Mouse (Mus musculus) stomach, embryonic 14.5 days (tissue): ENCODE measurements around the gene Sorbs1. TPM values are rescaled to one million over a fixed set of nuclear protein-coding genes. Genes with fewer than 3 reads are reported as not detected.

Experiments
- ATAC-seq: fragments of 200-750 bp; cut with Nextera tagmentation; 2 replicates; pipeline ENCODE4 v1.8.0; 2017; ENCODE audit warnings: low read depth, moderate TSS enrichment; ENCODE audit not compliant: insufficient number of reproducible peaks, insufficient read depth, low FRiP score
- H3K27ac ChIP-seq: fragments of 300-500 bp; sonication (generic); 2 replicates; pipeline ENCODE4 v1.5.1; 2014; ENCODE audit warnings: mild to moderate bottlenecking, low read length, moderate library complexity, mixed read lengths
- H3K27me3 ChIP-seq: fragments of 300-500 bp; sonication (generic); 2 replicates; pipeline ENCODE4 v1.6.1; 2014; ENCODE audit warnings: low read length, control low read depth, mixed read lengths; ENCODE audit not compliant: control insufficient read depth, insufficient read depth
- H3K36me3 ChIP-seq: fragments of 300-500 bp; sonication (generic); 2 replicates; pipeline ENCODE4 v1.6.1; 2014; ENCODE audit warnings: mild to moderate bottlenecking, control low read depth, low read length, moderate library complexity, mixed read lengths; ENCODE audit not compliant: control insufficient read depth, insufficient read depth
- H3K4me1 ChIP-seq: fragments of 300-500 bp; sonication (generic); 2 replicates; pipeline ENCODE4 v1.6.1; 2014; ENCODE audit warnings: low read length, control low read depth, mixed read lengths; ENCODE audit not compliant: control insufficient read depth, insufficient read depth
- H3K4me2 ChIP-seq: fragments of 300-500 bp; sonication (generic); replicated peaks from 2 replicates; pipeline ENCODE4 v1.6.1; 2014; ENCODE audit warnings: low read depth, low read length, control low read depth
- H3K4me3 ChIP-seq: fragments of 300-500 bp; sonication (generic); 2 replicates; pipeline ENCODE4 v1.5.1; 2014; ENCODE audit warnings: low read depth, low read length, control low read depth
- H3K9ac ChIP-seq: fragments of 300-500 bp; sonication (generic); replicated peaks from 2 replicates; pipeline ENCODE4 v1.6.1; 2014; ENCODE audit warnings: low read depth, mild to moderate bottlenecking, control low read depth, low read length, moderate library complexity, mixed read lengths
- H3K9me3 ChIP-seq: fragments of 300-500 bp; sonication (generic); 2 replicates; pipeline ENCODE4 v1.6.1; 2016; ENCODE audit warnings: low read depth, low read length, control low read depth; ENCODE audit not compliant: control insufficient read depth
- WGBS: fragments of 180-500 bp; shearing (Covaris S2); extraction: QIAGEN DNeasy Blood & Tissue Kit; methylation state at CpG from one replicate; pipeline ENCODE4 v1.1.7; 2014; 5-methylcytosine and 5-hydroxymethylcytosine counted together
- polyA plus RNA-seq: library from polyadenylated mRNA; unstranded; fragments of >200 nt; fragmentation: Nextera tagmentation; extraction: Ambion mirVana; gene quantifications from 2 replicates; pipeline ENCODE4 v1.2.1, GENCODE M21; 2014

The Sorbs1 gene
- polyA plus RNA-seq, 1 experiment from 2014 or later = 84.0 TPM

DNA sequence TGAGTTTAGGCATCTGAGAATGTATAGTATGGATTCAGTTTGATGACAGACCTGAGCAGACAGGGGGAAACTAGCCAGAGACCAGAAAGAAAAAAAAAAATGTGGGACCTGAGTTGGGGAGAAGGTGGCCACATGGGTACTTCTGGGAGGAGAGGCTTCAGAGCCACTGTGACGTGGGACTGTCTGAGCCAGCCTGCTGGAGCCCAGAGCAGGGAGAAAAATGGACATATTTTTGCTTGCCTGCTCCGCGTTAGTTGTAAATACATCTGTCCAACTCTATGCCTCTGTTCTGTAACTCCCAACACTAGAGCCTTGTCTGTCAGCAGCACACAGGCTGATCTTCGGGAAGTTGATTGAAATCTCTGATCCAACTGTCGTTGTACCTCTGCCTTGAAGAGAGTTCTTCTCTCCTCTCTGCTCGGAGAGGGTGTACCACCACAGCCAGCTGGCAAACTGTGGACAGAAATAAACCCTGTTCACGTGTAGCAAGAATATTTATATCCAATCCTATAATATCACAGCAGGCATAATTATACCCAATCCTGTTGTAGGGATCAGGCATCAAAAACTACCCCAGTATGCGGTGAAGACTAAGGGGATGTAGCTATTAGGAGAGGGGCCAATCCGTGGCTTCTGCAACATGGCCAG is 12.9 kb upstream of the Sorbs1 start:
- 76% methylated on average over 9 of the region's 9 CpGs for WGBS
- no peak for ATAC-seq
- H3K27ac ChIP-seq = no peak overlapping the region
- no peaks in the 10 kb centered on the region for H3K4me1 ChIP-seq
- H3K4me2 ChIP-seq = no peak overlapping the region
- no peaks in the 10 kb centered on the region for H3K9me3 ChIP-seq
- H3K36me3 ChIP-seq = no peaks in the 10 kb centered on the region
- H3K9ac ChIP-seq = no peak overlapping the region
- H3K4me3 ChIP-seq = no peak overlapping the region
- no peaks in the 10 kb centered on the region for H3K27me3 ChIP-seq

DNA sequence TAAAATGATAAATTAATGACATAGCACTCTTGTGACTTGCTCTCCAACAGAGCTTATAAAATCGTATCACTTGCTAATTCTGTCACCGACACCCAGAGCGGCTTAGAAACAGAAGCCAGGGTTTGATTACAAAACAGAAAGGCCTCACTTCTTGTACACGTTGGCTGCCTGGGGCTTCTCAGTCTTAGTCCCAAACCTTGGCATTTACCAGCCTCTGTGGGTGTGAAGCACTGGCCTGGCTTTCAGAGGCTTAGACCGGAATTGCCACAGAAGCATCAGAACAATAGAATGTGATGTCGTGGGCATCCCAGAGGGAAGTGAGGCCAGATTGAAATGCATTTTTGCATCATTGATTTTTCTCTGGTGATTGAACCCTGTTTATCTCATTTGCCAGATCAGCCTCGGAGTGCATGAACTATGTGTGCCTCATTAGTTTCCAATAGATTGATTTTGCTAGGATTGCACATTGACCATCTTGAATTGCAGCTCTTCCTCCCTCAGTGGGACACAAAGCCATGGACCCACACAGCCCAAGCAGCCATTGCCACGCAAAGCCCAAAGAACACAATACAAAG is 9.9 kb upstream of the Sorbs1 start:
- Histone ChIP-seq H3K9ac (no peak overlapping the region), H3K9me3 (no peaks in the 10 kb centered on the region), H3K4me2 (no peak overlapping the region), H3K27me3 (no peaks in the 10 kb centered on the region), H3K36me3 (no peaks in the 10 kb centered on the region), H3K4me1 (no peaks in the 10 kb centered on the region), H3K27ac (no peak overlapping the region), H3K4me3 (no peak overlapping the region)
- WGBS = 74% methylated on average over 8 of the region's 8 CpGs
- ATAC-seq = no peak

DNA sequence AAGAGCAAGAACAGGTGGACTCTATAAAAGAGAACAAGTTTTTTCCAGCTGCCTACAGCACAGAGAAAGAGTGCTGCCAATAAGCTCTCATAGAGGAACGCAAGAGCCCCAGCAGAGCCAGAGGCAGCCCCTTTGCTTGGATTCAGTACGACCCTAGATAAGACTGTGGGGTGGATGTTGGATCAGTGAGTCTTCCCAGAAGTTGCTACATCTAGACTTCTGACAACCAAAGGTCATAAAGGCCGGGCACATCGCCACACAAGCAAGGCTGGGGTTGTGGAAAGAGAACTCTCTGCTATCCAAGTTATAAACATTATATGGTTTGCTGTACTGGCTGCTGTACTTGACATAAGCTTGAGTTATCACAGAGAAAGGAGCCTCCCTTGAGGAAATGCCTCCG is 6.8 kb upstream of the Sorbs1 start:
- Histone ChIP-seq H3K36me3 (no peaks in the 10 kb centered on the region), H3K4me1 (no peaks in the 10 kb centered on the region), H3K4me2 (no peak overlapping the region), H3K9ac (no peak overlapping the region), H3K9me3 (no peaks in the 10 kb centered on the region), H3K27me3 (no peaks in the 10 kb centered on the region), H3K27ac (no peak overlapping the region), H3K4me3 (no peak overlapping the region)
- ATAC-seq = no peak
- 69% methylated on average over 5 of the region's 5 CpGs for WGBS

DNA sequence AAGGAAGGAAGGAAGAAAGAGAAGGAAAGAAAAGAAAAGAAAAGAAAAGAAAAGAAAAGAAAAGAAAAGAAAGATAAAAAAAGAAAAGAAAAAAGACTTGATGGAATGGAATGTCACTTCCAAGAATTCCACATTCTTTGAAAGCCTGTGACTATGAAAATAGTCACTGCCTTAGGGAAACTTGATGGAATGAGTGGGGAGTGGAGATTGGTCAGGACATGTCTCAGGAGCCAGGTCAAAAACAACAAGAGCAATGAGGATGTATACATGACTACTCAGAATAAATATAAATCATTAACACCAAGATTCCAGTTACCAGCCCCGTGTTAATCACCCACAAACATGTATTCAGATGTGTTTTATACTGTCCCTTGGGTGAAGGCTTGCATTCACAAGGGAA is 5.1 kb upstream of the Sorbs1 start:
- WGBS = 54% methylated on average over 1 of the region's 1 CpGs
- no peak overlapping the region for H3K27ac ChIP-seq
- no peak overlapping the region for H3K4me3 ChIP-seq
- H3K36me3 ChIP-seq = no peaks in the 10 kb centered on the region
- no peak for ATAC-seq
- H3K9ac ChIP-seq = no peak overlapping the region
- no peaks in the 10 kb centered on the region for H3K27me3 ChIP-seq
- H3K9me3 ChIP-seq = no peaks in the 10 kb centered on the region
- no peak overlapping the region for H3K4me2 ChIP-seq
- no peaks in the 10 kb centered on the region for H3K4me1 ChIP-seq

DNA sequence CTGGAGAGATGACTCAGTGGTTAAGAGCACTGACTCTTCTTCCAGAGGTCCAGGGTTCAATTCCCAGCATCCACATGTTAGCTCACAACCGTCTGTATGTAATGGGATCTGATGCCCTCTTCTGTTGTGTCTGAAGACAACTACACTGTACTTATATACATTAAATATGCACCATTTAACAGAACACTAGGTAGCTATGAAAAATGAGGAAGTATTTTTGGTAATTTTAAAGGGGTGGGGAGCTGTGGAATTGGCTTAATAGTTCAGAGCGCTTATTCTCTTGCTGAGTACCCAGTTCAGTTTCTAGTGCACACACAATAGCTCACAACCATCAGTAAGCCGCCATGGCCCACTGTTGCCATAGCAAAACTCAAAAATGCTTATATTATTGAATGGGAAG is 2.0 kb upstream of the Sorbs1 start:
- Histone ChIP-seq H3K9me3 (no peaks in the 10 kb centered on the region), H3K4me1 (0 out of 2 replicates have a peak, but pooled peaks cover 5% of the 10 kb centered on the region), H3K27me3 (no peaks in the 10 kb centered on the region), H3K27ac (no peak overlapping the region), H3K4me3 (no peak overlapping the region), H3K4me2 (no peak overlapping the region), H3K36me3 (no peaks in the 10 kb centered on the region), H3K9ac (no peak overlapping the region)
- 92% methylated on average over 3 of the region's 3 CpGs for WGBS
- no peak for ATAC-seq

DNA sequence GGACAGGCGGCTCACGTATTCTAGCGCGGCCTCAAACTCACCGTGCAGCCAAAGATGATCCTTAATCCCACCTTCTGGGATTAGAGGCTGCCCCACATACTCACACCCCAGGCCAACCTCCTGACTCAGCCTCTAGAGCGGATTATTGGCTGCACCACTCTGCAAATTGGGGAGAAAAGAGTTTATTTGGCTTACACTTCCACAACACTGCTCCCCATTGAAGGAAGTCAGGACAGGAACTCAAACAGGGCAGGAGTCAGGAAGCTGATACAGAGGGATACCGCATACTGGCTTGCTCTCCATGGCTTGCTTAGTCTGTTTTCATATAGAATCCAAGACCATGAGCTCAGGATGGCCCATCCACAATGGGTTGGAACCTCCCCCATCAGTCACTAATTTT is 797 bp upstream of the Sorbs1 start:
- 78% methylated on average over 7 of the region's 7 CpGs for WGBS
- H3K4me1 ChIP-seq = 0 out of 2 replicates have a peak, but pooled peaks cover 5% of the 10 kb centered on the region
- no peak overlapping the region for H3K27ac ChIP-seq
- H3K9me3 ChIP-seq = no peaks in the 10 kb centered on the region
- H3K36me3 ChIP-seq = no peaks in the 10 kb centered on the region
- no peak overlapping the region for H3K4me2 ChIP-seq
- H3K9ac ChIP-seq = no peak overlapping the region
- no peak overlapping the region for H3K4me3 ChIP-seq
- no peaks in the 10 kb centered on the region for H3K27me3 ChIP-seq
- ATAC-seq = no peak

DNA sequence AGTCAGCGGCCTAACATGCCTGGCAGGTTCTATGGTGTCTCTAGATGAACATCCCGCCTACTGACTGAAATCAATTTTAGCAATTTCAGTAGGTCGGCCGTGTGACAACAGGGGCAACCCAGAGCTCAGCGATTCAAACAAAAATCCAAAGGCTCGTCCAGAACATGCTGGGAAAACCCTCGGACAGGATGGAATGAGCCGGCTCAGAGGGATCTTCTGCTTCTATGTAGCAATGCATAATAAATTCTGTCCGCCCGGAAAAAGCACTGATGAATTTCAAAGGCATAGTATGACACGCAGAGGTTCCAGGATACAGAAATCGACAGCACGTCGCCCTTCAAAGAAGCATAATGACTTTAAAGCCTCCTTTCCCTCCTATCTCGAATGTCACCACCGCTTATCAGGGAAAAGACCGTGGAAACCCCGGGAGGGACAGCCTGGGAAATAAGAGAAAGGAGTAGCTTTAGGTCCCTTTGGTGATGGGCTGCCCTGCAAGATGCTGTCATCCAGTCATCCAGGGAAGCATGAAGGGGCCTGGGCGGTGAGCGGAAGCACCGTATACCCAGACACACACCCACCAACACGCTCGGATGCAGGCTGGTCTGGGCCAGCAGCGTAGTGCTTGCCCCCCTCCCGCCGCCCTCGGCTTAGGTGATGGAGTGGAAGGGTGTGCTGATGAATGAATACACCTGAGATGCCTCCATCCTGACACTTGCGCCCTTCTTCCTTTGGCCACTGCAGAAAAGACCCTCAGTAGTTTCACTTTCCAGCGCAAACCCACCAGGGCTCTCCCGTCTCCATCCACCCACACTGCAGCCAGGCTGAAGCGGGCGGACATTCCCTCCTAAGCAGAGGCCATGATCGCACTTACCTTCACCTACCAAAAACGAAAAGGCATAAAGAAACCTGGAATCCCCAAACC is 818 bp downstream of the Sorbs1 start:
- Histone ChIP-seq H3K9me3 (no peaks in the 10 kb centered on the region), H3K4me1 (0 out of 2 replicates have a peak, but pooled peaks cover 5% of the 10 kb centered on the region), H3K9ac (peak overlapping the region; percentile 59), H3K27ac (peak overlapping the region; percentile 82), H3K4me3 (peak overlapping the region; percentile 68), H3K4me2 (peak overlapping the region; percentile 61), H3K36me3 (no peaks in the 10 kb centered on the region), H3K27me3 (no peaks in the 10 kb centered on the region)
- 2% methylated on average over 34 of the region's 34 CpGs for WGBS
- ATAC-seq = peak; percentile 20; the same call in 1 of the 2 replicates

DNA sequence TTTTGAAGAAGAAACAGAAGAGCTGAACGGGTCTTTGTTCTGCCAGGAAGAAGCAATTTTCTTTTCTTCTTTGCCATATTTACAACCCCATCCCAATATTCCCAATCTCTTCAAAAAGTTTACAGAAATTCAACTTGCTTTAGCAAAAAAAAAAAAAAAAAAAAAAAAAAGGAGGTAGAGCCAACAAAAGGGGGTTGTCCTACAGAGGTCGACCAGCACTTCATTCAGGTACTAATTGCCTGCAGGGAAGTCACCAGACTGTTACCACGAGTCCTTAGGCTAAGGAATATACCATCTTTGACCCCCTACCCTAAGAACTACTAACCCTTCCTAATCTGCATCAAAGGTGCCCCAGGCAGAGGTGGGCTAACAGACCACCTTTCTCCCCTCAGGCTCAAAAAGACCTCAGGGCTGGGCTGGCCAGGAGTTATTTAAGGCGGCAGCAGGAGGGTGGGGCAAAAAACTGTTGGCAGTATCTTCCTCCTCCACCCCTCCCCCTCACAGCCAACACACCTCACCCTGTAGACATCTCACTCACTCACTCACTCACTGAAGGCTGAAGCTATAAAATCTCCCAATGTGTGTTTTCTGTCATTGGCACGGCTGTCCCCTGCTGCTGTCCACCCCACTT is 1.8 kb downstream of the Sorbs1 start:
- no peak overlapping the region for H3K27ac ChIP-seq
- WGBS = 27% methylated on average over 5 of the region's 5 CpGs
- no peak for ATAC-seq
- H3K36me3 ChIP-seq = no peaks in the 10 kb centered on the region
- no peak overlapping the region for H3K9ac ChIP-seq
- H3K4me2 ChIP-seq = peak overlapping the region; percentile 61
- H3K9me3 ChIP-seq = no peaks in the 10 kb centered on the region
- peak overlapping the region; percentile 68; the same call in 1 of the 2 replicates for H3K4me3 ChIP-seq
- no peaks in the 10 kb centered on the region for H3K27me3 ChIP-seq
- H3K4me1 ChIP-seq = 0 out of 2 replicates have a peak, but pooled peaks cover 5% of the 10 kb centered on the region
